Mouse (Mus musculus): Measurements from ENCODE around the gene Fam111a.
A peak's percentile ranks its signal among the peaks of the same experiment; 100 is the strongest.
"Not testable (repeated sequence)": the region's sequence is repeated elsewhere in the genome, so short reads cannot be mapped to it uniquely, and the experiment has no call there.

The Fam111a gene

DNA sequence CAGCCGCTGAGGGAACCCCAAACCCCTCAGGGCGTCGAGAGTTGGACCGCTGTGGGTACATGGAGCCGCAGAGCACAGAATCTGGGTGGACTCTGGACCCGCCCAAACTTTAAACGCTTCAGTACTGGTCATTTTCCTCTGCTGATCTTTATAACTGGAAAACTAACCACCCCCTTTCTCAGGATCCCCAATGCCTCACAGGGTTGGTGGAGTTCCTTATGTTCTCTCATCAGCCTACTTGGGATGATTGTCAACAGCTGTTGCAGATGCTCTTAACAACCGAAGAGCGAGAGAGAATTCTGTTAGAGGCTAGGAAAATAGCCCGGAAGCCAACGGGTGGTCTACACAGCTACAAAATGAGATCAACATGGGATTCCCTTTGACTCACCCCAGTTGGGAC, at the start of gene Fam111a:
TSS of gene Fam111a (plus strand) at position 301 of the 400 bp plus-strand sequence.
- DNase-seq = not testable (repeated sequence)

DNA sequence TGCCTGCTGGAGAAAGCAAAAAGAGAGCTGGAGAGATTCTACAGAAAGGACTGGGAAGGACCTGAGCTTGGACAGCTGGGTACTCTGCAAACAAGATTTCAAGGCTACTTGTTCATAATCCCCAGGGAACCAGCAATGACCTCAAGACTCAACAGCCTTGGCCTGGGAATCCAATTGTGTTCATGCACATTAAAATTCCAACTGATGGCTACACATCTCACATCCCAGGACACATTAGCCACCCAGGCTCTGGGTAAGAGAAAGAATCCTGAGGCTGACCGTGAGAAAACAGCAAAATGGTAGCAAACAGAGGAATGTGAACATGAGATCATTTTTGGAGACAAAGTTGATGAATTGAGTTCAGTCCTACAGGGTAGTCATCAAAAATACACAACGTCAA, 49.3 kb upstream of the Fam111a start:
- DNase-seq = no peak

DNA sequence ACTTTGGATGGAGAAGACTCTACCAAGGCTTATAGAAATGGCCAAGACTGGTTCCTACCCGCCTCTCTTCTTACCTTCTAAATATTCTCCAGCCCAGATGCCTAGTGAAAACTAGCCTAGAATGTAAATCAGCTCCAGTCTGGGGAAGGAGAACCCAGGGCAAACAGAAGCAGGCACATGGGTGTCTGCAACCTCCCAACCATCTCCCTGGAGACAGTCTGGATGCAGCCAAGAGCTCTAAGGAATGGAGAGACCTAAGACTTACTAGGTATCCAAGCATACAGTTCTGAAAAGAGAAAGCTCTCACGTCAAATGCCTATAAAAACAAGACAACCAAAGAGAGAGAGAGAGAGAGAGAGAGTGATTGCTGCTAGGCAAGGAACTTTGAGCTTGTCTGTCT, 47.6 kb upstream of the Fam111a start:
- DNase-seq = no peak

DNA sequence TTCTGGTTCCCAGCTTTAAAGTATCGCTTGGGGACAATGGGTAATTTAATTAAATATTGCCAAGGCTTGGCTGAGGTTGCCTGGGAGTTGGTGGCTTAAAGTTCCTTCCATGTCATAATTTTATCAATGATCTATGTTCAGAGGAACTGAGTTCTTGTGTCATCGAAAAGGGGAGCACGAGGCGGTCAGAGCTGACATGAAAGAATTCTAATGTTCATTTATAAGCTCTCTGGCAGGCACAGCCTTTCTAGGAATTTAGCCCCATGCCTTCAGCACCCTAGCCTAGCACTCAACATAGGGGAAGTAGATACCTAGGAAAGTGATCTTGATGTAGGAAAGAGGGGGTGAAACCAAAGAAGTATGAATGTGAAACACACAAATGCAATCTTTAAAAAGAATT, 47.2 kb upstream of the Fam111a start:
- DNase-seq = no peak

DNA sequence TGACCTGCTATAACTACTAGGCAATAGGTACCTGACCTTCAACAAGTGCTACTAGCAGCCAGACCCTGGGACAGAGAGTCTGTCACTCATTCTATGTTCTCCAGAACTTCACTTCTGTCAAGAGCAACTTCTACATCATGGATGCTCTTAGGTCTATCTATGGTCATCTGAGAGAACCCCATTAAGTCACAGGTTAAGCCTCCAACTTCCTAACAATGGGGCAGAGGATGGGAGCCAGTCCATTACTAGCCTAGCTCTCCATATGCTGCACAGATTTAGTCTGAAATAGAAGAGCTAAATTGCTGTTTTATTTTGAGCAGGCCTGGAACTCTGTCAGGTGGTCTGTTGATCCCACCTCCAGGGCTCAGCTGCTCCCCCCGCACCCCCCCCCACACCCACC, 46.6 kb upstream of the Fam111a start:
- no peak for DNase-seq

DNA sequence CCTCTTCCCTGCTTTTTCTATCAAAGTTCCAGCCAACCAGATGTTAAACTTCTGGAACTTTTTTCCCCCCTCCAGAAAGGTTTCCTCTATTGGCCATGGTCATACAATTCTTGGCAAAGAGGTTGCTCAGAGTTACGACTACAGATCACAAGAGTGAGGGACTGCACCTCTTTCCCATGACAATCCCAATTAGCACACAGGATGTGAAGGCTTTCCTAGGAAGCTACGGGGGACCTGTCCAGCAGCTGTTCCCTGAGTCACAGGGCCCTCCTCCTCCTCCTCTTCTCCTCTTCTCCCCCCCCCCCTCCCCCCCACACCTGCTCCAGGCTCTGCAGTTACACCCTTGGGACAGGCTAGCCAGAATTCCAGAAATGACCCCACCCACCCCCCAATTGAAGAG, 46.1 kb upstream of the Fam111a start:
- DNase-seq = no peak

DNA sequence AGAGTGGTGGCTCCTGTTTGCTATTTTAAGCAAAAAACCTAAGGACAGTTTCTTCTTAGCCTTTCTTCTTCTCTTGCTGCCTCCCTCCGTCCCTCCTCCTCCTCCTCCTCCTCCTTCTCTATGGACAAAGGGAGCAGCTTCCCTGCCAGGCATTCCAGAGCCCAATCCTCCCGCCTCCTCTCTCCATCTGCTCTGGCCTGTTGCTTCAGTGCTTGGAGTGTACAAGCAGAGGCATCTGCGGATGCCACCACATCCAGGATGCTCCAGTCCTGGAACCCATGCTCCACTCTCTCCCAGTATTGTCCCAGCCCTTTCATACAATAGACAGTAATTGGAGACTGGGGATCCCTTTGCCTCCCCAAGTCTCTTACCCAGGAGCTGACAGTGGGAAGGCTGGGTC, 45.4 kb upstream of the Fam111a start:
- DNase-seq = no peak

DNA sequence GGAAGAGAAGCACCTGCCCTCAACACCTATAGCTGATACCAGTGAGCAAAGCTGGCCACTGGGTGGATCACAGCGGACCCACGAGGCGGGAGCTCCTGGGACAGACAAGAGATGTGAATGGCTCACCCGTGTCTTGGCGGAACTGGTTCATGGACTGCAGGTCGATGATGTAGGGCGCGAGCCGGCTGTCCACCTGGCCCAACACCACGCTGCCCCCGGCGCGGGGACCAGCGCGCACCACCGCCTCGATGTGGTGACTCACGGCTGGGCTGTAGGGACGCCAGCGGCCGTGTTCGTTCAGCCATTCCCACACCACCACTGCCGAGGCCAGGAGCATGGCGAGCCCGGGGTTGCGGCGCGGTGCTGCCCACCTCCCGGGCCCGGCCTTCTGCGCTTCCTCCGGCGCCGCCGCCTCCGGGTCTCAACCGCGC, 44.6 kb upstream of the Fam111a start:
- no peak for DNase-seq

DNA sequence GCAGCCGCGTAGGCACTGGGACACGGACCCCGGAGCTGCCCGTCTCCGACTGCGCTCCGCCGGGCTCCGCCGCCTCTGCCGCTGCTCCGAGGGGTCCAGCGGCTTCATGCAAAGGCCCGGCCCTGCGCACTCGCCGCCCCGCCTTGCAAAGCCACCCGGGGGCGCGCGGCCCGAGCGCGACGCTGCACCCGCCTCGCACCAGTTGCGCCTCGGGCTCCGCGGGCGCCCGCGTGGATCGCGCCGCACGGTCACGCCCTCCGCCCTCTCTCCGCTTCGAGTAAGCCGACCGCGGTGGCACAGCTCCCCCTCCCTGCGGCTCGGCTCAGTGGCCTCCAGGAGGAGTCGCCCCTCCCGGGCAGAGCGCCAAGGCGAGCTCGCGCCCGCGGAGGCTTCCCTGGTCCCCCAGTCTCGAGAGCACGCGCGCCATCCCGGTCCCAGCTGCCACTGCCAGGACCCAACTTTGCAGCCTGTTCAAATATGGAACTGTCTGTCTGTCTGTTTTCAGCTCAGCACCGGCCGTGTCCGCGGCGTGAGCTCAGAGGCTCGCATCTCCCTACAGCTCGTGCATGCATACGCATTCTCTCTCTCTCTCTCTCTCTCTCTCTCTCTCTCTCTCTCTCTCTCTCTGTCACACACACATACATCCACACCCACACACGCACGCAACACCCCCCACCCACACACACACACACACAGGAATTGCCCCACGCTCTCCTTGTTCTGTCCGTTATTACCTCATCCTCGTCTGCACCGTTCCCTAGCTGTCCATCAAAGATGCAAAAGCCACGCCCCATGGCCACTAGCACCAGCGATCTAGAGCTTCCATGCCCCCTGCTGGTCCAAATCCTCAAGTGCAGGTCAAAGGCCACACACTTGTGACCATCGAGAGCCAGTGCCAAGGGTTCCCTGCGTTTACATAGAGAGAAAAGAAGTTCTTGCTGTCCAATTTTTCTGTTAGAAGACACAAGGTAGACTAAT, 43.9 kb upstream of the Fam111a start, which contains the start of gene Dtx4:
TSS of gene Dtx4 (minus strand) at position 85 of the 978 bp plus-strand sequence.
- peak; percentile 86 to 90 for DNase-seq

DNA sequence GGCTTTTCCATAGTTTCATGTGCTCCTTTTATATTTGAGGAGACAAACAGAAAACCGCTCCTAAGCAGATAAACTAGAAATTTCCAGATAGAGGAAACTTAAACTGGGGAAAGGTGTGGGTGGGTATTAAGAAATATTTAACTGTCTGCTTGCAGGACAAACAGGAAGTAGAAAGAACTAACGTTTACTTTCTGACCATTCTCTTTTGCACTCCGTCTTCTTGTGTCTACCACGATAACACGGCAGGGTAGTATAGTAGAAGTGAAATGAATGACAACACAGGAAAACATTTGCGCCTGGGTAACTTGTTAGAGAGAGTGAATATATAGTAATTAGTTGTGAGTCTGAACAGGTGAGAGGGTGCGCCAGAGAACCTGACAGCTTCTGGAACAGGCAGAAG, 42.8 kb upstream of the Fam111a start:
- DNase-seq = no peak

DNA sequence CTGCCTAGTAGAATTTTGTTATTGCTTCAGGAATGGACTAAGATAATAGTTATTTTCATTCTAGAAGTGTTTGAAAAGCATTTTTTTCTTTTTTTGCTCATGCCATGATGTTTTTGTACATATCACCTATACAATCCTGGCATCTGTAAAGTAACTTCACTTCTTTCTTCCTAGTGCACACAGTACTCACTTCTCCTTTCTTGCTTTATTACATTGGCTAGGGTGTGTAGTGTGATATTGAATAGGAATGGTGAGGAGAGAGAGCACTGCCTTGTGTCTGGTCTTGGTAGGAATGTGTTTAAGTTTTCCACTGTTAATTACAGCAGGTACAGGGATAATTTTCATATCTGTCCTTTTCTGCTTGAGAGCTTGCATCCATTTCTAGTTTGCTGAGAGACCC, 30.9 kb upstream of the Fam111a start:
- DNase-seq = no peak

DNA sequence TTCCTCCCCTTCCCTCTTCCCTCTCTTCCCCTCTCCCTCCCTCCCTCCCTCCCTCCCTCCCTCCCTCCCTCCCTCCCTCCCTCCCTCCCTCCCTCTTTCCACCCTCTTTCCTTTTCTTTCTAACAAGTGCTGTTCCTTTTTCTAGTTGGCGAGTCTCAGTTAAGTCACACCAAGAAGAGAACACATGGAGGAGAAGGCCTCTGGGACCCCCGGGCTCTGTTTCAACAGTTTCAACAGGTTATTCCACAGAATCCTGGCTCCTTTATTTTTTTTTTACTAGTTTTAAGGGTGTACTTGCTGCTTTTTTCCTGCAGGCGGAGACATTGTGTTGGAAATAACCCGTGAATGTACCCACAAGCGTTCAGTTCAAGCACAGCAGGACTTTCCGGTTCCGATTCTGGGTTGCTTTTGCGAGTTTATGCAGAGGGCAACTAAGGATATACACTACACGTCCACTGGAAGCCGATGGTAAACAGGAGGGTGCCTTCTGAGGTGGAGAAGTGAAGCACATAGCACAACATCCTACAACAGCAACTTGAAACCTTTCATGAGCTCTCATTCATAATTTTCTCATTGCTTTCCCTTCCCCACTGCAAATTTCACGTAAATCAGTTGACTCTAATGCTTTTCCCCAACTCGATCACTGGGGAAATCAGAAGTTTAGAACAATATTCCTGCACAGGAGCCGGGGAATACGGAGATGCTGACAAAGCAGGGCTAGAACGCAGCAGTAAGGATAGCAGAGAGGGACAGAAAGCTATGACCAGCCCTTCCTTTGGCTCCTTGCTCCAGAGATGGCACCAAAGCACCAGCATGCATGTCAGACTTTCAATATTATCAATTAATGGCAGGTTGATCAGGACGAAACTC, 27.6 kb upstream of the Fam111a start:
- peak; percentile 28 to 51 for DNase-seq

DNA sequence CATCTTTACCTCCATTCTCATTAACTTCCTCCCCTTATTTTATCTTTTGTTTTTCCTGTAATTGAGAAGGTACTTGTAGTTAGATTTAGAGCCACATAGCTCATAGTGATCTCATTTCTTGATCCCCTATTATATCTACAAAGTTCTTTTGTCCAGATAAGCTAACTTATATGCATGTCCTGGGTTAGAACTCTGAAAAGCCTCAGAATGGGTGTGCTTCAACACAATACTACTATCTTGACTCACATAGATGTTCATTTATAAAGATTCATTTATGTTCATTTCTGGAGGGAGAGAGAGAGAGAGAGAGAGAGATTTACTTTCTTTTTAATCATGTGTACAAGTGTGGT, 27.0 kb upstream of the Fam111a start:
- DNase-seq = no peak

DNA sequence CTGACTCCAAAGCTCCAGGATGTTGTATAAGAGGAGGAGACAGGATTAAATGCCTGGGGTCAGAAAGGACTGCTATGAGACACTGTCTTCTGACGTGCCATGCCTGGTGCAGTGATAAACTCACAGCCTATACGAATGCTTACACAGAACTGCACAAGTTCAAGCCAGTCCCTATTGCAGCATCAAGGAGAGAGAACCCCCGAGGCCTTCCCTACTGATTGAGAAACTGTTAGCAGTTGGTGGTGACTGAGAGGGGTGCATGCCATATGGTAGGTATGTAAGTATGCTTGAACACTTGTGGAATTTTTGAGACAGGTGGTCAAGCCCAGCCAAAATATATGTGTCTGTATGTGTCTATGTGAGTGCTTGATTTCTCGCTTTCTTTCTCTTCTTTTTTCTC, 22.2 kb upstream of the Fam111a start:
- no peak for DNase-seq

DNA sequence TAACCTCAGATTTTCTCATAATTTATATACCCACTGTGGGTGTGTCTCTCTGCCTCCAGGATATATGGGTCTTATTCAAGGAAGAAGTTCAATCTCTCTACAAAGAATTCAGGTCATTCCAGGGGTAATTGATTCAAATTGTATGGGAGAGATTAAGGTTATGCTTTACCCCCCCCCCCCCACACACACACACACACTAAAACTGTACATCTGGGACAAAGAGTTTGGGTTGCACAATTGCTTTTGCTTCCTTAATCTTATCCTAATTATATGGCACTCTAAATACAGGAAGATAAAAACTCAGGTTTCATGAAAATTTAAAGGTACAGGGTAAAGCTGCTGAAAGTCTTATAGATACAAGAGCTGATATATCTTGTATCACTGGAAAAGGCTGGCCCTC, 8.4 kb upstream of the Fam111a start:
- no peak for DNase-seq

DNA sequence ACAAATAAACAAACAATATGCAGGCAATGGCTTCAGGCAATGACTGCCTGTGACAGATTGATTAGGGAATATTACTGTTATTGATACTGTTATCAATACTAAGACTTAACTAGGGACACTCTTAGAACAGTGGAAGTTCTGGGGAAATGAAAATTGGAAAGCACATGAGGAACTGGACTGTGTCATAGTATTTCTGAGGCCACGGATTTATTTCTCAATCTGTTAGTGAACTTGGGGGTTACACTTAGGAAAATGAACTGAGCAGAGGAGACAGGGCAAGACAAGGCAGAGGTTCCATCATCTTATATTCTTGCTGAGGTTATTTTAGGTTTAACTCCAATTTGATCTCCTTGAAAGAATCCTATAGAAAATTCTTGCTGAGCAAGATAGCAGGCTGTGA, 5.6 kb upstream of the Fam111a start:
- DNase-seq = no peak

DNA sequence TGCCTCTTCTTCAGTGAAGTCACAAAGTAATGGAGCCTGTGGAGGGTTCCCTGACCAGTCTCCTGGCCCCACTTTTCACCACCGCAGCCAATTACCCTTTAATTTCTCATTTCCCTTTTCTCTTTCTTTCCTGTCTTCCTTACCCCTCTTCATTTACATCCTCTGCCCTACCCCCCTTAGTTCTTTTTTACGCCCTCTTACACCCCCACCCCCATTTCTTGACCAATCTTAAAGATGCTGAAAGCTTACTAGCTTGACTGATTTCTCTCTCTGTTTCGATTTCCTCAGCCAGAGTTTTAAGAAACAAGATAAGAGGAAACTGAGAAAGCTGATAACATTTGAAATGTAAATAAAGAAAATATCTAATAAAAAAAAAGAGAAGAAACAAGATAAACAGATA, 4.8 kb upstream of the Fam111a start:
- DNase-seq = no peak

DNA sequence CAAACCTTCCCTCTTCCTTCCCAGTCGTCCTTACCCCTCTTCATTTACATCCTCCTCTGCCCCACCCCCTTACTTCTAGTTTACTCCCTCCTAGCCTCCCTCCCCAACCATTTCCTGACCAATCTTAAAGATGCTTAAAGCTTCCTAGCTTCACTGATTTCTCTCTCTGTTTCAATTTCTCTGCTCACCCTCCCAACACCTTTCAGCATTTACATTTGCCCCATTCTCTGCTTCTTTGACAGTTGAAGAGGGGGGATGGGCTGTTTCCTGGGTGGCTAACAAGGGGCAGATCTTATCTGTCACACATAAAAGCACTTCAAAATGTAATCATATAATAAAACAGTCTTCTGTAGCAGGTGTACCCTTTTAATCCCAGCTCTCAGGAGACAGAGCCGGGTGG, 3.9 kb upstream of the Fam111a start:
- peak; percentile 58 to 71 for DNase-seq

DNA sequence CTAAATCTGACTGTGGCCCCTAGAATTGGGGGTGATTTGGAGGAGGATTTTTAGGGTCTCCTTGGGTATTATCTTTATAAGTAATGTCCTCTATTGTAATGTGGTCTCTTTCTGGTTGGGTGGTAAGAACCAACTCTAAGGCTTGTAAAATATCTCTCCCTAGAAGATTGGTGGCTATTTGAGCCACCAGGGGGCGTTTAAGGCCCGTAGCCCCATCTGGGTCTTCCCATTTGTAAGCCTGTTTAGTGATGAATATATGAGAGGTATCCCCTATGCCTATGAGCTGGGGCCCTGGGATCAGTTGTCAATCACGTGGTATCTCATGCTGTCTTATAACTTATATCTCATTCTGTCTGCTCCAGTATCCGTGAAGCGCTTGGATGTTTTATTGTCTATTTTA, 3.6 kb downstream of the Fam111a start:
- DNase-seq = peak in 1 of 2 experiments; percentile 17

DNA sequence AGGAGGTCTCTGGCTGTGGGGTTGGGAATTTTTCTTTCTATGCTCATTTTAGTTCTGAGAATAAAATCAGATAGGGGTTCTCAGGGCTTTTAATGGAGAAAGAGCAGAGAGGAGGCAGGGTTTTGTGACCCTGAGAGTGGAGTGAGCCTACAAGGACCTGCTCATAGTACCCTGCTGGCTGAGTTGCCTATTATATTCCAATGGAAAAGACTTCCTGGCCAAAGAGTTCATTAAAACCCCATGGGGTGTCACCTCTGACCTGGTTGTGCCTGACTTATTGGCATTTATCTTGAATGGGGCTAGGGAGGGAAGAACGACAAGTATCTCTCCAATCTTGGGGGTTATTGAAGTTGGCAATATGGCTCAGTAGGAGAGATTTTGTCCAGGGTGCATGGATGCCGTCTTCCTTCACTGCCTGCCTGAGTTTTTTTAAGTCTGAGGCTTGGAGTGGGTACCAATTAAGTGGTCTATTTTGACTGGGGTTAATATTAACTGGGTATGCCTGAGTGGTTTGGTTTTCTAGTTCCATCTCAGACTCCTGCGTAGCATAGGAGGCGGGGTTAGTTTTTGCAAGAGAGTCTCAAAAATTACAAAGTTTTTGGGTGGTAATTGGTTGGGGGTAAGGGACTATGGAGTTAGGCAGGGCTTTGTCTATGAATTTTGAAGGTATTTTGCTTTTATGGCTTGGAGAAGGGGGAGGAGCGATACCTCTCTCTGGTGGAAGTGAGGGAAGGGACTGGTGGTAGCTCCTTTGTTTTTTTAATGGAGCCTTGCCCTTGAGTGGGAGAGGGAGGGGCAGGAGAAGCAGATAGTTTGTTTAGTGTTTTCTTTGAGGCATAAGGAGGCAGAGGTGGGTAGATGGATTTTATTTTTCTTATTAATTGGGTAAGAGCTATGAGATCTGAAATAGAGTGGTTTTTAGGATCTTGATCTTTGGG, 4.7 kb downstream of the Fam111a start:
- DNase-seq = no peak

DNA sequence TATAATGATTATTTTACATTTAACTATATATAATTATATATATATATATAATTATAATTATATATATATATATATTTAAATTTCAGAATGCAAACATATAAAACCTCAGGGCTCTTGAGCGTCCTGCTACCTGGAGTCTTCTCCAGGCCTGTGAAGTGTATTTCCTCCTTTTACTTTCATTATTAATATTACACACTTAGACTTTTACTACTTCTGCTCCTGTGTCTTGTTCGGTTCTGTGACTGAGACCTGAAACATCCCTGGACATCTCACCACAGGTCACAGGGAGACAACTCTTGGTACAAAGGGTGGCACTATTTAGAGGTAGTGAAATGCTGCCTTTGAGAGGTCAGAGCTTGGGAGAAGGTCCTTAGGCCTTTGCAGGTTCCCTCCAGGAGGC, 10.8 kb downstream of the Fam111a start:
- DNase-seq = no peak

DNA sequence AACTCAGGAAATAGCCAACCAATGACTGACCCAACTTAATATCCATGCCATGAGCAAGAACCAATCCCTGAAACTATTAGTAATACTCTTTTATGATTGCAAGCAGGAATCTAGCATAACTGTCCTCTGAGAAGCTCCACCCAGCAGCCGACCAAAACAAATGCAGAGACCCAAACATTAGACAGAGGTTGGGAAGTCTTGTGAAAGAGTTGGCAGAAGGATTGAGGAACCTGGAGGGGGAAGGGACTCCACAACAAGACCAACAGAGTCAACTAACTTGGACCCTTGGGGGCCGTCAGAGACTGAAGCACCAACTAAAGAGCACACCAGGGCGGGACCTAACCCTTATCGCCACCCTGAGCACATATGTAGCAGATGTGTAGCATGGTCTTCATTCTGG, 12.7 kb downstream of the Fam111a start:
- no peak for DNase-seq

DNA sequence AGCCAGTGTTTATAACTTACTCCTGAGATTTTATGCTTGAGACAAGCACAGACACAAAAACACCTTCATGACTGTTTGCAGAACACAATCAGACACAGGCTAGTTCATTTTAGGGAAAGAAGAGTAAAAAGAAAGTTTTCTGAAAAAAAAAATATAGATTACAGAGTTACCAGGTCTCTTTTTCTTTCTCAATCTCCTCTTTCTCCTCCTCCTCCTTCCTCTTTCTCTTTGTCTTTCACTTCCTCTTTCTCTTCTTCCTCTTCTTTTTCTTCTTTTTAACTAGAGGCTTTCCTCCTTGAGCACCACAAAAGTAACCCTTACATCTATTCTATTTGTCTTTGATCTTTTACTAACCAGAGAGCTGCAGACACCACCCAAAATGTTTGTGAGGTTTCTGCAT, 18.7 kb downstream of the Fam111a start:
- DNase-seq = no peak
